Mouse (Mus musculus): ENCODE measurements around the gene Gm10337. TPM values are rescaled to one million over a fixed set of nuclear protein-coding genes. Genes with fewer than 3 reads are reported as not detected.

Gene Gm10337
- not detected in 2 replicates for polyA plus RNA-seq (2015; fragmentation: Nextera tagmentation; extraction: Ambion mirVana)

GRCm38 (mm10) chr15:102503447-102503846, at the start of gene Gm10337:
Gm10337 (plus strand) TSS chr15:102503722.

GRCm38 (mm10) chr15:102458904-102459317, 44.6 kb upstream of the Gm10337 start, which contains the start of gene Prr13:
Prr13 (plus strand) TSS chr15:102459028.

GRCm38 (mm10) chr15:102470183-102470604, 33.3 kb upstream of the Gm10337 start, which contains the start of gene Pcbp2:
Pcbp2 (plus strand) TSS chr15:102470539.

GRCm38 (mm10) chr15:102516728-102517404, 13.3 kb downstream of the Gm10337 start, which contains the start of gene Map3k12:
Map3k12 (minus strand) TSS chr15:102517064.

DNA sequence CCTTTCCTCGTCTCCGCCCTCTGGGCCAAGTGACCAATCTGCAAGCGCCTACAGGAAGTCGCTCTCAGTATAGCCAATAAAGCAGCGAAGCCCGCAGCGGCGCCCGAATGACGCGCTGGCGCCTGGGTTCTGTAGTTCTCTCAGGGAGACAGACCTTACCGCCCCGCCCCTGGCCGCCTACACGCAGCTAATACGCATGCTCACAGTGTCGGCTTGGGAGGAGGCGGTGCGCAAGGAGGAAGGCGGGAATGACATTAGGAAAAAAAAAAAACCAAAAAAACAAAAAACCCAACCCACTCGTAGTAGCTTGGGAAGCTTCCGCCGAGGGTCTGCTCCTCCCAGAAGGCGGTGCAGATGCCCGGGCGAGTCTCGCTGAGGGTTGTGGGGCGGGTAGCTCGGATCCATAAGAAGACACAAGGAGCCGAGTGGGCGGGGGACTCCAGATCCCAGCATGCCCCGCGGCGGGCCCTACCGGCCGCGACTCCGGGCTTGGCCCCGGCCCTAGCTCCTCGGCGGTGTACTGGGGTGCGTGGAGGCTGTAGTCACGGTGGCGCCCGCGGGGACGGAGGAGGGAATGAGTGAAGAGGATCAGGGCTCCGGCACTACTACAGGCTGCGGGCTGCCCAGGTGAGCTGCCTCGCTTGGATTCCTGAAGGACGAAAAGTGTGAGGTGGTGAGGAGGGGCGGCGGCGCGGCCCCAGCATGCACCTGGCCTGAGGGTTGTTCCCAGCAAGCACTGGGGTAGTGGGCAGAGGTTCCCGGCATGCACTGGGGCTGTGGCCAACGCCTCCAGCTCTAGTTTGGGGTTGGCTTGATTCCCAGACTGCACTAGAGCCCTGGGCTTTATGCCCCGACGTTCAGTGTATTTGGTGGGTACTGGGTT, 14.7 kb downstream of the Gm10337 start, which contains the start of gene Tarbp2:
Tarbp2 (plus strand) TSS at position 217 of the 883 bp plus-strand sequence.

DNA sequence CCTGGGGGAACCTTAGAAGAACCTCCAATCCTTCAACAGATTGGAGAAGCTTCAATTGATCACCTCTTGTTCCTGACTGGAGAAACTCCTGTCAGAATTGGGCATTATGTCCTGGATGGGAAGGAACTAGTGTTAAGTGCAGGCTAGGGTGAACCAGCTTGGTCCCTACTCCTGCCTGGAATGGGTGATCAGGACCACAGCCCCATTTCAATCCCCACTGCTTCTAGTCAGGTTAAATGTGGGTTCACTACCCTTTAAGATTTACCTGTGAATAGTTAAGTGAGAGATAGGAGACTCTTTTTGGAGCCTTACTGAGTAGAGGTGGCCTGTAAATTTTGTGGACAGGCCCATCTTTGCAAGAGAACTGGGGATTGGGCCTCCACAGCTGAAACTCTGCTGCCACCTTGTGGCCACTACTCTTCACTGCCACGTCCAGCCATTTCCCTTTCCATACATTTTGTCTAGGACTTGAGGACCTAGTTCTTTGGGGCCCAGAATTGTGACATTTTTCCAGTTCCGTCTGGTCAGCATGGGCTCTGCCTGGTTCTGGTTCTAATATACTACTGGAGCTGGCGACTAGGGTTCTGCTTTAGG, 21.5 kb downstream of the Gm10337 start, which contains the start of gene Npff:
Npff (minus strand) TSS at position 51 of the 594 bp plus-strand sequence.

Other genes starting within 250 kb of the Gm10337 start
- gene Rarg, start 246.2 kb upstream of the Gm10337 start, polyA plus RNA-seq (2015; fragmentation: Nextera tagmentation; extraction: Ambion mirVana), result 6.2 and 8.1 TPM in 2 replicates
- 0.05 TPM in 1 of 2 replicates, not detected in the other for gene Gm9918, start 233.2 kb upstream of the Gm10337 start, polyA plus RNA-seq (2015; fragmentation: Nextera tagmentation; extraction: Ambion mirVana)
- gene Mfsd5, start 224.3 kb upstream of the Gm10337 start, polyA plus RNA-seq (2015; fragmentation: Nextera tagmentation; extraction: Ambion mirVana), result 33.1 and 39.4 TPM in 2 replicates
- gene Espl1, start 207.5 kb upstream of the Gm10337 start, polyA plus RNA-seq (2015; fragmentation: Nextera tagmentation; extraction: Ambion mirVana), result 21.9 and 25.0 TPM in 2 replicates
- 257 and 291 TPM in 2 replicates for gene Pfdn5, start 177.6 kb upstream of the Gm10337 start, polyA plus RNA-seq (2015; fragmentation: Nextera tagmentation; extraction: Ambion mirVana)
- gene Myg1, start 172.0 kb upstream of the Gm10337 start, polyA plus RNA-seq (2015; fragmentation: Nextera tagmentation; extraction: Ambion mirVana), result 53.5 and 57.2 TPM in 2 replicates
- 43.7 and 44.0 TPM in 2 replicates for gene Aaas, start 153.0 kb upstream of the Gm10337 start, polyA plus RNA-seq (2015; fragmentation: Nextera tagmentation; extraction: Ambion mirVana)
- gene Sp7, start 136.5 kb upstream of the Gm10337 start, polyA plus RNA-seq (2015; fragmentation: Nextera tagmentation; extraction: Ambion mirVana), result not detected in 2 replicates
- 7.2 and 8.2 TPM in 2 replicates for gene Sp1, start 97.6 kb upstream of the Gm10337 start, polyA plus RNA-seq (2015; fragmentation: Nextera tagmentation; extraction: Ambion mirVana)
- 0.52 and 1.0 TPM in 2 replicates for gene Amhr2, start 58.4 kb upstream of the Gm10337 start, polyA plus RNA-seq (2015; fragmentation: Nextera tagmentation; extraction: Ambion mirVana)
- 179 and 189 TPM in 2 replicates for gene Prr13, start 44.7 kb upstream of the Gm10337 start, polyA plus RNA-seq (2015; fragmentation: Nextera tagmentation; extraction: Ambion mirVana)
- gene Pcbp2, start 33.2 kb upstream of the Gm10337 start, polyA plus RNA-seq (2015; fragmentation: Nextera tagmentation; extraction: Ambion mirVana), result 129 and 138 TPM in 2 replicates
- 2.1 and 2.6 TPM in 2 replicates for gene Map3k12, start 13.3 kb downstream of the Gm10337 start, polyA plus RNA-seq (2015; fragmentation: Nextera tagmentation; extraction: Ambion mirVana)
- gene Tarbp2, start 14.5 kb downstream of the Gm10337 start, polyA plus RNA-seq (2015; fragmentation: Nextera tagmentation; extraction: Ambion mirVana), result 34.0 and 36.9 TPM in 2 replicates
- 1.6 and 2.4 TPM in 2 replicates for gene Npff, start 21.2 kb downstream of the Gm10337 start, polyA plus RNA-seq (2015; fragmentation: Nextera tagmentation; extraction: Ambion mirVana)
- gene Gm28047, start 121.3 kb downstream of the Gm10337 start, polyA plus RNA-seq (2015; fragmentation: Nextera tagmentation; extraction: Ambion mirVana), result 0.23 TPM in 1 of 2 replicates, not detected in the other
- 19.3 and 21.0 TPM in 2 replicates for gene Atf7, start 121.7 kb downstream of the Gm10337 start, polyA plus RNA-seq (2015; fragmentation: Nextera tagmentation; extraction: Ambion mirVana)
- gene Atp5g2, start 168.6 kb downstream of the Gm10337 start, polyA plus RNA-seq (2015; fragmentation: Nextera tagmentation; extraction: Ambion mirVana), result 55.7 and 56.8 TPM in 2 replicates
- 17.6 and 23.3 TPM in 2 replicates for gene Calcoco1, start 218.5 kb downstream of the Gm10337 start, polyA plus RNA-seq (2015; fragmentation: Nextera tagmentation; extraction: Ambion mirVana)

All from spleen, postnatal 0 days (tissue).